Comparison of ENCODE assay signal across 1 mouse cellular context in the genomic region with DNA sequence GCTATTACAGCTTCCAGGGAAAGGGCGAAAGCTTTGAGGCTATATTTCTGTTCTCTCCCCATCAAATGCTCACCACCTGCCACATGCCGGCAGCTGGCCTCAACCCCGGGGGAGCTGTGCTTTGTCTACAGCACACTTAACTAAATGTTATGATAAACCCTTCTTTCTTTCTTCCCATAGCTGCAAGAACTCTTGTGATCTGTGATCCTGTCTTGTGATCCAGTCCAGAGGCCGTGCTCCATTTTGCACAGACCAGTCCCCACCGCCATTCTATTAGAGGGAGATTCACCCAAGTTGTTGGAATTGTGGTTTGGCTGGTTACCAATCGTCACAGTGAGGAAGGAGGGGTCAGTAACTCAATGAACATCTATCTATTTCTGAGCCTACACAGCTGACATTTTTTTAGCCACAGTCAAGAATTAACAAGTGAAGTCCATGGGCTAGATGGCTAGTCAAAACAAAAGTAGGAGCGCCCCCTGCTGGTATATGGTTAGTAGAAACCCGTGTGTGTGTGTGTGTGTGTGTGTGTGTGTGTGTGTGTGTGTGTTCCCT.
A peak's percentile ranks its signal among the peaks of the same experiment; 100 is the strongest.
TF ChIP-seq lines count a peak whose summit lies in the region.

No protein-coding gene starts in this region.

TF ChIP-seq in MEL, 35 proteins besides CTCF, POLR2A, EP300 and RAD21 (continued from another document):
- TF ChIP-seq MYC (IDR thresholded peaks at IDR 0.05; ENCODE audit: low read depth, low read length) (no peak), ZMIZ1 (IDR thresholded peaks at IDR 0.05; ENCODE audit: low read depth, low read length) (no peak), SMC3 (IDR thresholded peaks at IDR 0.05; ENCODE audit: low read depth, low read length) (peak; percentile 92), MAFK (IDR thresholded peaks at IDR 0.05; ENCODE audit: borderline replicate concordance, low read depth, low read length) (no peak), ETS1 (IDR thresholded peaks at IDR 0.05; ENCODE audit: low read depth, low read length) (no peak)
